Mouse (Mus musculus) stomach, postnatal 0 days (tissue): Measurements from ENCODE around the gene Tnrc18.

Experiments used
- CTCF ChIP-seq: IDR thresholded peaks from 2 replicates; pipeline ENCODE4 v1.5.1; 2016; ENCODE audit warnings: antibody characterized with exemption, low read depth, mild to moderate bottlenecking, moderate library complexity
- EP300 ChIP-seq: optimal IDR thresholded peaks from 2 replicates; pipeline ENCODE3; 2016; ENCODE audit warnings: antibody characterized with exemption

- TF ChIP-seq EP300 (no peak), CTCF (no peak)
Observed at GRCm38 (mm10) chr5:142716056-142716455, 101.4 kb downstream of the Tnrc18 start.
